Mouse (Mus musculus): ENCODE results near the gene Rec114. TPM values are rescaled to one million over a fixed set of nuclear protein-coding genes. Genes with fewer than 3 reads are reported as not detected.

The Rec114 gene
- polyA plus RNA-seq, 1 experiment, result 0.35 TPM

- no peaks in the 10 kb centered on the region for H3K36me3 ChIP-seq (ENCODE audit: control insufficient read depth, insufficient read depth)
- H3K79me2 ChIP-seq (ENCODE audit: control insufficient read depth, insufficient read depth), result no peaks in the 10 kb centered on the region
- no peak overlapping the region for H3ac ChIP-seq (ENCODE audit: control insufficient read depth, insufficient read length)
- no peak overlapping the region for H3K4me3 ChIP-seq
- H3K27me3 ChIP-seq (ENCODE audit: control insufficient read depth, insufficient read depth, insufficient read length), result no peaks in the 10 kb centered on the region
- peak overlapping the region; percentile 24 for H3K4me2 ChIP-seq (ENCODE audit: low read depth)
- TF ChIP-seq MYOG (IDR thresholded peaks at IDR 0.05; ENCODE audit: control insufficient read depth in 1 of 3, insufficient read depth in 1 of 3, insufficient read length in 2 of 3, low read depth in 2 of 3) (no peak), MYOD1 (IDR thresholded peaks at IDR 0.05; ENCODE audit: control insufficient read depth in 1 of 3, insufficient read length in 2 of 3, low read depth in 2 of 3) (no peak)
These were observed 71.3 kb downstream of the Rec114 start for GRCm38 (mm10) chr9:58672474-58672873.

- Histone ChIP-seq H3K4me2 (ENCODE audit: low read depth) (no peak overlapping the region), H3K4me3 (no peak overlapping the region), H3K36me3 (ENCODE audit: control insufficient read depth, insufficient read depth) (peaks cover 3% of the 10 kb centered on the region), H3K27me3 (ENCODE audit: control insufficient read depth, insufficient read depth, insufficient read length) (no peaks in the 10 kb centered on the region), H3ac (ENCODE audit: control insufficient read depth, insufficient read length) (no peak overlapping the region), H3K79me2 (ENCODE audit: control insufficient read depth, insufficient read depth) (no peaks in the 10 kb centered on the region)
- TF ChIP-seq MAX (IDR thresholded peaks at IDR 0.05; ENCODE audit: low read depth) (no peak), POLR2A (IDR thresholded peaks at IDR 0.05; ENCODE audit: insufficient read length, low read depth) (no peak), CEBPB (IDR thresholded peaks at IDR 0.05; ENCODE audit: insufficient read depth, poor library complexity, severe bottlenecking) (no peak), SRF (IDR thresholded peaks at IDR 0.05; ENCODE audit: control insufficient read depth, insufficient read length, low read depth) (no peak), MYOG (IDR thresholded peaks at IDR 0.05; ENCODE audit: control insufficient read depth in 1 of 3, insufficient read depth in 1 of 3, insufficient read length in 2 of 3, low read depth in 2 of 3) (no peak), E2F4 (IDR thresholded peaks at IDR 0.05; ENCODE audit: insufficient read depth) (no peak), TCF12 (IDR thresholded peaks at IDR 0.05; ENCODE audit: insufficient read depth, poor library complexity, severe bottlenecking) (no peak), POLR2AphosphoS2 (IDR thresholded peaks at IDR 0.05; ENCODE audit: insufficient read length, low read depth) (peak; percentile 59)
These were observed 73.9 kb downstream of the Rec114 start for GRCm38 (mm10) chr9:58669819-58670218.

DNA sequence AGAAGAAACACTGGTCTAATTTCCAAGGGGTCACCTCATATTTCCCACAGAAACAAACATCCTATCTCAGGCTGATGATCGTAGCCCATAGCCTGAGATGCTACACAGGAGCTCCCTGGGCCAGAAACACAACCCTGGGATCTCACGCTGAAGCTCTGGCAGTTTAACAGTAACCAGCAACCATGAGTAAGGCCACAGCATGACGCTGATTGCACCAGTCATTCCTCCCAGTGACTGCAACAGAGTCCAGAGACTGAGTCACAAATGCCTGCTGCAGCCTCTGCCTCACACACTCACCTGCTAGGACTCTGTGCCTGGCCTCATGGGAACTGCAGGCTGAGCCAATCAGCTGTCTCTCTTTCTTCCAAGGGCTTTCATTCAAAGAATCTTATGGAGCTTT, 74.7 kb downstream of the Rec114 start:
- no peak for TF ChIP-seq E2F4 (IDR thresholded peaks at IDR 0.05; ENCODE audit: insufficient read depth)
- TF ChIP-seq POLR2AphosphoS2 (IDR thresholded peaks at IDR 0.05; ENCODE audit: insufficient read length, low read depth), result peak; percentile 47
- TF ChIP-seq USF1 (IDR thresholded peaks at IDR 0.05; ENCODE audit: low read depth), result no peak
- no peak for TF ChIP-seq TCF12 (IDR thresholded peaks at IDR 0.05; ENCODE audit: insufficient read depth, poor library complexity, severe bottlenecking)

DNA sequence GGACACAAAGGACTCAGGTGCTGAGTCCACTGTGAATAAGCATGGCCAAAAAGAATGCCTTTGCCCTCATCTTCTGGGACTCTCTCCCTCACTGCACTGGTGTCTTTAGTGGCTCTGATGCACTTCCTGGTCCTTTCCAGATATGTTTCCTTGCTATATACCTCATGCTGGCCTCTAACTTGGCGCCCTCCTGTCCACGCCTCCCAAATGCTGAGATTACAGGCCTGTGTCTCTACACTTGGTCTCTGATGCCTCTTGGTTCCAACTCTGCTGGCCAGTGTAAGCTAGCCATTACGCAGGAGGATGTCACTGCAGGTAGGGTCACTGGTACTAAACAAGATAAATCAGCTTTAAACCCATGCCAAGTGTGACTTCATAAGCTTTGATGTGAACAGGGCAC, 75.6 kb downstream of the Rec114 start:
- Histone ChIP-seq H3K4me2 (ENCODE audit: low read depth) (no peak overlapping the region), H3K36me3 (ENCODE audit: control insufficient read depth, insufficient read depth) (peaks cover 11% of the 10 kb centered on the region)
- TF ChIP-seq TCF12 (IDR thresholded peaks at IDR 0.05; ENCODE audit: insufficient read depth, poor library complexity, severe bottlenecking) (no peak), MYOD1 (IDR thresholded peaks at IDR 0.05; ENCODE audit: control insufficient read depth in 1 of 3, insufficient read length in 2 of 3, low read depth in 2 of 3) (no peak), E2F4 (IDR thresholded peaks at IDR 0.05; ENCODE audit: insufficient read depth) (no peak), USF1 (IDR thresholded peaks at IDR 0.05; ENCODE audit: low read depth) (no peak), TCF3 (IDR thresholded peaks at IDR 0.05; ENCODE audit: insufficient read length, low read depth) (no peak), MYOG (IDR thresholded peaks at IDR 0.05; ENCODE audit: control insufficient read depth in 1 of 3, insufficient read depth in 1 of 3, insufficient read length in 2 of 3, low read depth in 2 of 3) (no peak), CEBPB (IDR thresholded peaks at IDR 0.05; ENCODE audit: insufficient read depth, poor library complexity, severe bottlenecking) (no peak), REST (IDR thresholded peaks at IDR 0.05; ENCODE audit: insufficient read depth, insufficient read length) (no peak), MAX (IDR thresholded peaks at IDR 0.05; ENCODE audit: low read depth) (no peak), POLR2A (IDR thresholded peaks at IDR 0.05; ENCODE audit: insufficient read length, low read depth) (no peak), POLR2AphosphoS2 (IDR thresholded peaks at IDR 0.05; ENCODE audit: insufficient read length, low read depth) (no peak), SRF (IDR thresholded peaks at IDR 0.05; ENCODE audit: control insufficient read depth, insufficient read length, low read depth) (no peak)

More for the DNA sequence above, 74.7 kb downstream of the Rec114 start:
- Histone ChIP-seq H3K4me3 (no peak overlapping the region), H3K27me3 (ENCODE audit: control insufficient read depth, insufficient read depth, insufficient read length) (no peaks in the 10 kb centered on the region), H3K4me2 (ENCODE audit: low read depth) (no peak overlapping the region), H3ac (ENCODE audit: control insufficient read depth, insufficient read length) (no peak overlapping the region), H3K79me2 (ENCODE audit: control insufficient read depth, insufficient read depth) (no peaks in the 10 kb centered on the region), H3K36me3 (ENCODE audit: control insufficient read depth, insufficient read depth) (peaks cover 6% of the 10 kb centered on the region)

DNA sequence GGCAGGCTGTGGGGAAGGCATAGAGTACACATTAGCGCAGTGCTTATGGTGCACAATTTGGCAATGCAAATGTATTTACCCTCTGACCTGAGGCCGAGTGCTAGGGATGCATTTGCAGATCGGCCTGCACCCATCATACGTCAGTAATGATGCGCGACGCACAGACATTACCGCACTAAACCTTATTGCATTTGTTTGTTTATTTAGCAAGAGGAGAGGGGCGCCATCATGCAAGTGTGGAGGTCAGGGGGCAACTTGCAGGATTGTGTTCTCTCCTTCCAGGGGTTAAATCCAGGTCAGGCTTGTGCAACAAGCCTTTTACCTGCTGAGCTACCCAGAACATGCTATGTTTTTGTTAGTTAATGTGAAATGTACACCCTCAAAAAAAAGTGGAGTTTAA, 76.5 kb downstream of the Rec114 start:
- Histone ChIP-seq H3K4me2 (ENCODE audit: low read depth) (no peak overlapping the region), H3ac (ENCODE audit: control insufficient read depth, insufficient read length) (no peak overlapping the region), H3K4me3 (no peak overlapping the region), H3K79me2 (ENCODE audit: control insufficient read depth, insufficient read depth) (no peaks in the 10 kb centered on the region), H3K36me3 (ENCODE audit: control insufficient read depth, insufficient read depth) (peaks cover 20% of the 10 kb centered on the region), H3K27me3 (ENCODE audit: control insufficient read depth, insufficient read depth, insufficient read length) (no peaks in the 10 kb centered on the region)
- TF ChIP-seq POLR2A (IDR thresholded peaks at IDR 0.05; ENCODE audit: insufficient read length, low read depth), result no peak
- peak; percentile 34 for TF ChIP-seq POLR2AphosphoS2 (IDR thresholded peaks at IDR 0.05; ENCODE audit: insufficient read length, low read depth)

More for the DNA sequence above, 75.6 kb downstream of the Rec114 start:
- Histone ChIP-seq H3K27me3 (ENCODE audit: control insufficient read depth, insufficient read depth, insufficient read length) (no peaks in the 10 kb centered on the region), H3K4me3 (no peak overlapping the region), H3ac (ENCODE audit: control insufficient read depth, insufficient read length) (no peak overlapping the region), H3K79me2 (ENCODE audit: control insufficient read depth, insufficient read depth) (no peaks in the 10 kb centered on the region)

DNA sequence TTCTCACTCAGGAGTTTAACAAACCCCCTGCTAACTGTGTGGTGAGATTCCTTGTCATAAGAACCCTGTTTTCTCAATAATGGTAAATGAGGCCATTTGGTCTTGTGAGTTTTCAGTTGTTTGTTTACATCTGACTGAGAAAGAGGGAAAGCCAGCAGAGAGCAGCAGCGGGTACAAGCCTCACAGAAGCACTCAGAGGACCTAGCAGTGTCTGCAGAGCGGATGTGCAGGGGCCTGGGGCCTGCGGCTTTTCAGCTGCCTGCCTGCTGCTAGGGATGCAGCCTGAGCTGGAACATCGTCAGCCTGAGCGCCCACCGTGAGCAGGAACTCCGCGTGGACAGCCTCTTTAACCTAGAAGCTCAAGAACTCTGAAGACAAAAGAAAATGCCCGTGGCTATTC, 77.6 kb downstream of the Rec114 start:
- Histone ChIP-seq H3K4me2 (ENCODE audit: low read depth) (no peak overlapping the region), H3K36me3 (ENCODE audit: control insufficient read depth, insufficient read depth) (peaks cover 21% of the 10 kb centered on the region), H3K4me3 (no peak overlapping the region), H3K79me2 (ENCODE audit: control insufficient read depth, insufficient read depth) (no peaks in the 10 kb centered on the region), H3ac (ENCODE audit: control insufficient read depth, insufficient read length) (no peak overlapping the region), H3K27me3 (ENCODE audit: control insufficient read depth, insufficient read depth, insufficient read length) (no peaks in the 10 kb centered on the region)
- TF ChIP-seq REST (IDR thresholded peaks at IDR 0.05; ENCODE audit: insufficient read depth, insufficient read length) (no peak), USF1 (IDR thresholded peaks at IDR 0.05; ENCODE audit: low read depth) (no peak), MYOD1 (IDR thresholded peaks at IDR 0.05; ENCODE audit: control insufficient read depth in 1 of 3, insufficient read length in 2 of 3, low read depth in 2 of 3) (no peak), CEBPB (IDR thresholded peaks at IDR 0.05; ENCODE audit: insufficient read depth, poor library complexity, severe bottlenecking) (no peak), MYOG (IDR thresholded peaks at IDR 0.05; ENCODE audit: control insufficient read depth in 1 of 3, insufficient read depth in 1 of 3, insufficient read length in 2 of 3, low read depth in 2 of 3) (no peak), POLR2AphosphoS2 (IDR thresholded peaks at IDR 0.05; ENCODE audit: insufficient read length, low read depth) (no peak), TCF3 (IDR thresholded peaks at IDR 0.05; ENCODE audit: insufficient read length, low read depth) (no peak), E2F4 (IDR thresholded peaks at IDR 0.05; ENCODE audit: insufficient read depth) (no peak), MAX (IDR thresholded peaks at IDR 0.05; ENCODE audit: low read depth) (no peak), TCF12 (IDR thresholded peaks at IDR 0.05; ENCODE audit: insufficient read depth, poor library complexity, severe bottlenecking) (no peak), SRF (IDR thresholded peaks at IDR 0.05; ENCODE audit: control insufficient read depth, insufficient read length, low read depth) (no peak), POLR2A (IDR thresholded peaks at IDR 0.05; ENCODE audit: insufficient read length, low read depth) (no peak)
